Mouse (Mus musculus): ENCODE results near the gene Senp2. TPM values are rescaled to one million over a fixed set of nuclear protein-coding genes. Genes with fewer than 3 reads are reported as not detected.

The Senp2 gene
- total and polyA plus RNA-seq, 3 experiments: 37.8 to 60.8 (median 42.8) TPM

DNA sequence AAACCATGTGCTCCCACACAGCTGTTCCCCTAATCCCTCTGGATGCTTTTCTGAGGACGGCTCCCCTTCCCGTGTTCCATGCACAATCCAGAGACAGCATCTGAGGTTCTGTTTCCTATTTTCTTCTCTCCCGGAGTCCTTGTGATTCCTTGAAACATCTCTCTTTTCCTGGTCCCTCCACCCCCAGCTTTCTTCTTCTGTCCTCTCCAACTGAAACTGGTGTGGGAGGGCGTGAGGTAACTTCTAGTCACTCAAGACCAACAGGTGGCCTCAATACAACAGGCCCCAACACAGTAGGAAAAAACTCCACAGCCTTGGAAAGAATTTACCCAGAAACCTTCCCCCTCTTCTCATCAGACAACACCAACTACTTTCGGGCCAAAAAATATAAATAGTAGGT is 31.9 kb upstream of the Senp2 start:
- dilution Hi-C loops (cut with MboI; ENCODE audit: extremely low pct_ligation_motif_present, extremely low pct_unique_long_range_greater_than_20kb, low sequenced_read_pairs): no loop called here
- TF ChIP-seq ZMIZ1 (IDR thresholded peaks at IDR 0.05; ENCODE audit: low read depth, low read length) (no peak), POLR2A (IDR thresholded peaks at IDR 0.05; ENCODE audit: low read depth, low read length) (no peak)

GRCm38 (mm10) chr16:21983146-21983545 is 26.1 kb upstream of the Senp2 start:
- Histone ChIP-seq H3K4me3 (replicated peaks in 1 of 3; ENCODE audit: low read depth in 2 of 3, low read length in 2 of 3, poor library complexity in 1 of 3) (no peak overlapping the region), H3K79me2 (replicated peaks; ENCODE audit: control insufficient read depth, extremely low read depth, insufficient read depth, poor library complexity, severe bottlenecking) (no peaks in the 10 kb centered on the region), H3K4me1 (ENCODE audit: control insufficient read depth in 1 of 2, insufficient read depth in 2 of 2) (peaks cover 3 to 7% of the 10 kb centered on the region in 2 experiments; a peak in 3 of 4 replicates), H3K9ac (ENCODE audit: insufficient read depth, low read depth) (no peak overlapping the region), H3K27ac (ENCODE audit: insufficient read depth, low read depth) (no peak overlapping the region), H3K9me3 (replicated peaks; ENCODE audit: low read length) (no peaks in the 10 kb centered on the region), H3K27me3 (replicated peaks) (no peaks in the 10 kb centered on the region), H3K4me2 (ENCODE audit: insufficient read depth, low read depth, poor library complexity, severe bottlenecking) (no peak overlapping the region), H3K36me3 (replicated peaks in 1 of 2; ENCODE audit: control insufficient read depth in 1 of 2, insufficient read depth in 1 of 2, low read length in 1 of 2) (no peaks in the 10 kb centered on the region)
- no peak for DNase-seq (ENCODE audit: extremely low read depth)
- dilution Hi-C loops (cut with MboI; ENCODE audit: extremely low pct_ligation_motif_present, extremely low pct_unique_long_range_greater_than_20kb, low sequenced_read_pairs) (no loop called here), in situ Hi-C loops (cut with MboI; ENCODE audit: low pct_ligation_motif_present, low pct_unique_long_range_greater_than_20kb, low sequenced_read_pairs) (no loop called here)
- TF ChIP-seq SMC3 (IDR thresholded peaks at IDR 0.05; ENCODE audit: low read depth, low read length) (no peak), ETS1 (conservative IDR thresholded peaks at IDR 0.05; ENCODE audit: low read depth, low read length) (no peak), PAX5 (IDR thresholded peaks at IDR 0.05; ENCODE audit: low read length) (no peak), JUN (IDR thresholded peaks at IDR 0.05; ENCODE audit: insufficient read depth, low read depth, low read length) (no peak), MYC (IDR thresholded peaks at IDR 0.05; ENCODE audit: low read depth, low read length) (no peak), NELFE (IDR thresholded peaks at IDR 0.05; ENCODE audit: low read depth, low read length) (no peak), CHD2 (IDR thresholded peaks at IDR 0.05; ENCODE audit: low read length) (no peak), CHD1 (IDR thresholded peaks at IDR 0.05; ENCODE audit: low read depth, low read length) (no peak), MAFK (IDR thresholded peaks at IDR 0.05; ENCODE audit: insufficient replicate concordance, low read length) (no peak), NRF1 (IDR thresholded peaks at IDR 0.05; ENCODE audit: low read depth, low read length) (no peak), MEF2A (IDR thresholded peaks at IDR 0.05; ENCODE audit: borderline replicate concordance, low read depth, low read length) (no peak), ZNF384 (IDR thresholded peaks at IDR 0.05; ENCODE audit: low read depth, low read length) (no peak)

More for the DNA sequence above, 31.9 kb upstream of the Senp2 start:
- no peaks in the 10 kb centered on the region for H3K79me2 ChIP-seq (replicated peaks; ENCODE audit: control insufficient read depth, extremely low read depth, insufficient read depth, poor library complexity, severe bottlenecking)
- peaks cover 0 to 5% of the 10 kb centered on the region in 2 experiments; a peak in 1 of 4 replicates for H3K4me1 ChIP-seq (ENCODE audit: control insufficient read depth in 1 of 2, insufficient read depth in 2 of 2)
- no peaks in the 10 kb centered on the region for H3K27me3 ChIP-seq (replicated peaks)
- no peaks in the 10 kb centered on the region for H3K36me3 ChIP-seq (replicated peaks in 1 of 2; ENCODE audit: control insufficient read depth in 1 of 2, insufficient read depth in 1 of 2, low read length in 1 of 2)
- H3K9me3 ChIP-seq (replicated peaks; ENCODE audit: low read length): no peaks in the 10 kb centered on the region
- no peak overlapping the region for H3K4me3 ChIP-seq (replicated peaks in 1 of 3; ENCODE audit: low read depth in 2 of 3, low read length in 2 of 3, poor library complexity in 1 of 3)
- in situ Hi-C loops (cut with MboI; ENCODE audit: low pct_ligation_motif_present, low pct_unique_long_range_greater_than_20kb, low sequenced_read_pairs): no loop called here
- H3K4me2 ChIP-seq (ENCODE audit: insufficient read depth, low read depth, poor library complexity, severe bottlenecking): no peak overlapping the region
- no peak overlapping the region for H3K27ac ChIP-seq (ENCODE audit: insufficient read depth, low read depth)
- no peak for DNase-seq (ENCODE audit: extremely low read depth)
- no peak overlapping the region for H3K9ac ChIP-seq (ENCODE audit: insufficient read depth, low read depth)

GRCm38 (mm10) chr16:21983581-21983980 is 25.7 kb upstream of the Senp2 start:
- Histone ChIP-seq H3K4me2 (ENCODE audit: insufficient read depth, low read depth, poor library complexity, severe bottlenecking) (no peak overlapping the region), H3K4me1 (ENCODE audit: control insufficient read depth in 1 of 2, insufficient read depth in 2 of 2) (peaks cover 3 to 11% of the 10 kb centered on the region in 2 experiments; a peak in 3 of 4 replicates), H3K36me3 (replicated peaks in 1 of 2; ENCODE audit: control insufficient read depth in 1 of 2, insufficient read depth in 1 of 2, low read length in 1 of 2) (no peaks in the 10 kb centered on the region), H3K4me3 (replicated peaks in 1 of 3; ENCODE audit: low read depth in 2 of 3, low read length in 2 of 3, poor library complexity in 1 of 3) (no peak overlapping the region), H3K27ac (ENCODE audit: insufficient read depth, low read depth) (no peak overlapping the region), H3K9ac (ENCODE audit: insufficient read depth, low read depth) (no peak overlapping the region), H3K79me2 (replicated peaks; ENCODE audit: control insufficient read depth, extremely low read depth, insufficient read depth, poor library complexity, severe bottlenecking) (no peaks in the 10 kb centered on the region), H3K27me3 (replicated peaks) (no peaks in the 10 kb centered on the region), H3K9me3 (replicated peaks; ENCODE audit: low read length) (no peaks in the 10 kb centered on the region)
- no peak for DNase-seq (ENCODE audit: extremely low read depth)
- dilution Hi-C loops (cut with MboI; ENCODE audit: extremely low pct_ligation_motif_present, extremely low pct_unique_long_range_greater_than_20kb, low sequenced_read_pairs) (no loop called here), in situ Hi-C loops (cut with MboI; ENCODE audit: low pct_ligation_motif_present, low pct_unique_long_range_greater_than_20kb, low sequenced_read_pairs) (no loop called here)
- TF ChIP-seq PAX5 (IDR thresholded peaks at IDR 0.05; ENCODE audit: low read length) (no peak), MEF2A (IDR thresholded peaks at IDR 0.05; ENCODE audit: borderline replicate concordance, low read depth, low read length) (no peak), CTCF (conservative IDR thresholded peaks at IDR 0.05 in 1 of 2, IDR thresholded peaks at IDR 0.05 in 1 of 2; ENCODE audit: low read depth in 2 of 2, low read length in 2 of 2) (no peak), POLR2A (IDR thresholded peaks at IDR 0.05; ENCODE audit: low read depth, low read length) (no peak), IRF4 (IDR thresholded peaks at IDR 0.05; ENCODE audit: low read depth, low read length) (no peak)

All from CH12.LX (cell line).